Mouse (Mus musculus) forebrain, embryonic 11.5 days (tissue): Measurements from ENCODE around the gene Tmem201. TPM values are rescaled to one million over a fixed set of nuclear protein-coding genes. Genes with fewer than 3 reads are reported as not detected.

Experiments used
- ATAC-seq: fragments of 200-750 bp; cut with Nextera tagmentation; replicated peaks from 2 replicates; pipeline ENCODE4 v1.8.0; 2017; ENCODE audit warnings: moderate TSS enrichment; ENCODE audit not compliant: low FRiP score
- DNase-seq: peaks from one replicate; pipeline ENCODE4 v3.0.0-alpha.2; 2017; ENCODE audit warnings: low spot score
- H3K27ac ChIP-seq: fragments of 300-500 bp; sonication (generic); 2 replicates; pipeline ENCODE4 v1.5.1; 2014; ENCODE audit warnings: low read depth, low read length
- H3K27me3 ChIP-seq: fragments of 300-500 bp; sonication (generic); 2 replicates; pipeline ENCODE4 v1.6.1; 2014; ENCODE audit warnings: mild to moderate bottlenecking, low read length, mixed read lengths; ENCODE audit not compliant: control insufficient read depth, insufficient read depth
- H3K36me3 ChIP-seq: fragments of 300-500 bp; sonication (generic); 2 replicates; pipeline ENCODE4 v1.6.1; 2014; ENCODE audit warnings: mild to moderate bottlenecking, low read length, moderate library complexity, mixed read lengths; ENCODE audit not compliant: control insufficient read depth, insufficient read depth
- H3K4me1 ChIP-seq: fragments of 300-500 bp; sonication (generic); replicated peaks from 2 replicates; pipeline ENCODE4 v1.6.1; 2014; ENCODE audit warnings: low read length, mixed read lengths; ENCODE audit not compliant: control insufficient read depth, insufficient read depth
- H3K4me2 ChIP-seq: fragments of 300-500 bp; sonication (generic); 2 replicates; pipeline ENCODE4 v1.6.1; 2014; ENCODE audit warnings: low read depth, mild to moderate bottlenecking, low read length, moderate library complexity, mixed read lengths; ENCODE audit not compliant: severe bottlenecking
- H3K4me3 ChIP-seq: fragments of 300-500 bp; sonication (generic); 2 replicates; pipeline ENCODE4 v1.5.1; 2014; ENCODE audit warnings: low read depth, low read length
- H3K9ac ChIP-seq: fragments of 300-500 bp; sonication (generic); 2 replicates; pipeline ENCODE4 v1.6.1; 2014; ENCODE audit warnings: low read length
- H3K9me3 ChIP-seq: fragments of 300-500 bp; sonication (generic); 2 replicates; pipeline ENCODE4 v1.6.1; 2016; ENCODE audit warnings: low read length, mixed read lengths; ENCODE audit not compliant: control insufficient read depth
- WGBS: fragments of 180-500 bp; shearing (Covaris S2); extraction: QIAGEN DNeasy Blood & Tissue Kit; methylation state at CpG from one replicate; pipeline ENCODE4 v1.1.7; 2014; 5-methylcytosine and 5-hydroxymethylcytosine counted together
- polyA plus RNA-seq: library from polyadenylated mRNA; unstranded; fragments of >200 nt; fragmentation: Nextera tagmentation; extraction: Ambion mirVana; gene quantifications from 2 replicates; pipeline ENCODE4 v1.2.1, GENCODE M21; 2014

Gene Tmem201
- polyA plus RNA-seq, 1 experiment from 2014 or later: 25.1 TPM

DNA sequence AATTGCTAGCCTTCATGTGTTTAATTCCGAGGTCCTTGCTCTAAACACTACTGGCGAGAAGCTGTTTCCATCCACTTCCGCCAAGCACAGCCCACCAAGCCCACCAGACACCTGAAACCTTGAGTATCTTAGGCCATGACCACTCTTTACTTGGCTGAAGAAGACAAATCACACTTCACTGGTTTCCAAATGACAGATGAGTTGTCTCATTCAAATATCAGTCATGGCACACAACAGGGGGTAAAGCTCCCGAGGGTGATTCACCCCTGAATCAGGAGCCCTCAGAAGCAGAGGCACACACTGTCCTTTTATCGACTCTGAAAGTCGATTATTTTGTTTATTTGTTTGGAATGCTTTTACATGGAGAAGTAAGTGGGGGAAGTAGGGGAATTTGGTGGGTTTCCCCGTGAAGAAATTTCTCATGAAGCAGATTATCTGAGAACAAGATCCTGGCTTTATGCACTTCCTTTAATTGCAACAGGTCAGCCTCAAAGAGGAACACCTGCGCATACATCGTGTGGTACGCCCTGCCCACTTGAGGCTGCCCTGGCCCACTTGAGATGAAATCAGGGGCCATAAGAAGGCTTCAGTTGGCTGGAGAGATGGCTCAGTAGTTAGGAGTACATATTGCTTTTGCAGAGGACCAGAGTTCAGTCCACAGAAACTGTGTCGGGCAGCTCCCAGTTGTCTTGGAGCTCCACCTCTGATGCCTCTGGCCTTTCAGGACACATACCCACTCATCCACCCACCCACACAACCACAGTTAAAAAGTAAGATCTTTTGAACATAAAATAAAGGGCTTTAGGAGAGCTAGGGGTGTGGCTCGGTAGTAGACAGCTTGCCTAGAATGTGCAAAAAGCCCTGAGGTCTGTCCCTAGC lies 47.8 kb downstream of the Tmem201 start:
- DNase-seq: no peak
- no peak overlapping the region for H3K9ac ChIP-seq
- no peak overlapping the region for H3K4me2 ChIP-seq
- 85% methylated on average over 12 of the region's 12 CpGs for WGBS
- no peak overlapping the region for H3K27ac ChIP-seq
- no peak overlapping the region for H3K4me3 ChIP-seq
- H3K9me3 ChIP-seq: no peaks in the 10 kb centered on the region
- no peaks in the 10 kb centered on the region; the same call in 1 of the 2 replicates for H3K27me3 ChIP-seq
- no peak for ATAC-seq
- H3K36me3 ChIP-seq: no peaks in the 10 kb centered on the region
- H3K4me1 ChIP-seq: no peaks in the 10 kb centered on the region

DNA sequence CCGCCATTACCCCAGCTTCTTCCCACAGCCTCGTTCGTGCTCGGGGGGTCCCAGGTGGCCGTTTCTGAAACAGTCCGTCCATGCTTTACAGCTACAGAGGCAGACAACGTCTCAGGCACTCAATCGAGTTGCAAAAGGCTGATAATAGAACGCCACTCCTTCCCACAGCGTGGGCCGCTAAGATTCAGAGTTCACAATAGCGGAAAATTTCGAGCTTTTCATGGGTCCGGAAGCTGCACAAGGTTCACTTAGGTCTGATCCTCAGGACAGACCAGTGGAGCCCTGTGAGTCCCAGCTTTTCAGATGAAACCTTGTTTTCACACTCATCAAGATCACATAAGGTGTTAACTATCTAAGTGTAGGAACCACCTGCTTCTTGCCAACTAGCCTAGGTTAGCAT lies 49.0 kb downstream of the Tmem201 start:
- no peak overlapping the region for H3K9ac ChIP-seq
- H3K4me3 ChIP-seq: no peak overlapping the region
- no peaks in the 10 kb centered on the region; the same call in 1 of the 2 replicates for H3K27me3 ChIP-seq
- 86% methylated on average over 14 of the region's 14 CpGs for WGBS
- ATAC-seq (no peak), DNase-seq (no peak)
- H3K4me1 ChIP-seq: no peaks in the 10 kb centered on the region
- H3K9me3 ChIP-seq: no peaks in the 10 kb centered on the region
- H3K27ac ChIP-seq: no peak overlapping the region
- H3K36me3 ChIP-seq: no peaks in the 10 kb centered on the region
- no peak overlapping the region for H3K4me2 ChIP-seq

- Histone ChIP-seq H3K4me3 (no peak overlapping the region), H3K27ac (no peak overlapping the region), H3K36me3 (no peaks in the 10 kb centered on the region), H3K4me1 (no peaks in the 10 kb centered on the region), H3K4me2 (no peak overlapping the region), H3K9ac (no peak overlapping the region), H3K27me3 (no peaks in the 10 kb centered on the region; the same call in 1 of the 2 replicates), H3K9me3 (no peaks in the 10 kb centered on the region)
- ATAC-seq (no peak), DNase-seq (no peak)
- WGBS: 88% methylated on average over 11 of the region's 11 CpGs
Observed at GRCm38 (mm10) chr4:149684841-149685623, 52.8 kb downstream of the Tmem201 start.

GRCm38 (mm10) chr4:149683875-149684274 lies 54.0 kb downstream of the Tmem201 start:
- H3K9me3 ChIP-seq: no peaks in the 10 kb centered on the region
- ATAC-seq: no peak
- H3K27me3 ChIP-seq: no peaks in the 10 kb centered on the region; the same call in 1 of the 2 replicates
- DNase-seq: no peak
- H3K27ac ChIP-seq: no peak overlapping the region
- no peak overlapping the region for H3K4me3 ChIP-seq
- H3K9ac ChIP-seq: no peak overlapping the region
- H3K36me3 ChIP-seq: no peaks in the 10 kb centered on the region
- no peaks in the 10 kb centered on the region for H3K4me1 ChIP-seq
- WGBS: 17% methylated on average over 7 of the region's 7 CpGs
- H3K4me2 ChIP-seq: no peak overlapping the region

DNA sequence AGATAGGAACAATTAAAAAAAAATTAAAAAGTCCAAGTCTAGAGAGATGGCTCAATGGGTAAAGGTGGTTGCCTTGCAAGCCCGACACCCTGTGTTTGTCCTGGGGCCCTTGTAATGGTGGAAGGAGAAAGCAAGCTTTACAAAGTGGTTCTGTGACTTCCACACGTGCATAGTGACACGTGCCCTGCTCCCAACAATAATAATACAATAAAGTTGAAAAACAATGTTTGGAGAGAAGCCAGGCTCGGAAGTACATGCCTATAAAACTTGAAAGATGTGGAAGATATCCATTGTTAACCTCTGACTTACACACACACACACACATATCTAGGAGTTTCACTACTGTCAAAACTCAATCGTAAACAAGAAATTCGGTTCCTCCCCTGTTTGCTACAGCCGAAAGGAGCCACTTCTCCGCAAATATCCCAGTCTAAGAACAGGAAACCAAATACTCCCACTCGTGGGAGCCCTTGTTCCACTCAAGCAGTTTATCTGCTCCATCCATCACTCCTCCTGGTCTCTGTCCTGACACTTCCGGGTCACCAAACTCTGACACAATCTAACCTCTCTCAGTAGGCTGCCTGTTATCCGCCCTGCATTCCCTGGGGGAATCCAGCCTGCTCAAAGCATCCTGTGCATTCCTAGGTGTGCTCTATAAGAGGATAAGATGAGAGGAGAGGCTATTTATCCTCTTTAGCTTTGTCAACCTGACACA lies 58.6 kb downstream of the Tmem201 start:
- Histone ChIP-seq H3K4me1 (peaks cover 2% of the 10 kb centered on the region; the same call in 1 of the 2 replicates), H3K9me3 (no peaks in the 10 kb centered on the region), H3K36me3 (no peaks in the 10 kb centered on the region), H3K27ac (no peak overlapping the region), H3K9ac (no peak overlapping the region), H3K4me3 (no peak overlapping the region), H3K4me2 (no peak overlapping the region), H3K27me3 (peaks cover 8% of the 10 kb centered on the region)
- 84% methylated on average over 11 of the region's 11 CpGs for WGBS
- no peak for DNase-seq
- ATAC-seq: no peak

DNA sequence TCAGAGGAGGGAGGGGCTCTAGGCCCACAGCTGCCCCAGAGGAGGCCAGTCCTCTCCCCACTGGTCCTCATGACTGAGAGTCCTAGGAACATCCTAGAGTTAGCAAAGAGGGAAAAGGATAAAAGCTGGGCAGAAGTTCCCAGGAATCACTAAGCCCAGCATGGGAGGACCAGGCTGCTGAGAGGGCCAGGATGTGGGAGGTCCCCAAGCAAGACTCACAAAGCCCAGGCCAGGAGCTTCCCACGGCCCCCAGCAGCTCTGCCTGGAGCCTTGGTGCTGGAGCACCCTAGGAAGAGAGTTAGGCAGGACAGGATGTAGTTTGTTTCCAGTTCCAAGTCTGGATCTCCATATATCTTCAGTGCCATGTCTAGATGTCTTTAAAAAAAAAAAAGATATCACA lies 59.8 kb downstream of the Tmem201 start:
- DNase-seq: no peak
- no peaks in the 10 kb centered on the region for H3K36me3 ChIP-seq
- no peaks in the 10 kb centered on the region for H3K9me3 ChIP-seq
- H3K9ac ChIP-seq: no peak overlapping the region
- H3K4me1 ChIP-seq: peaks cover 2% of the 10 kb centered on the region; the same call in 1 of the 2 replicates
- ATAC-seq: no peak
- no peak overlapping the region for H3K4me2 ChIP-seq
- no peak overlapping the region for H3K27ac ChIP-seq
- H3K27me3 ChIP-seq: peaks cover 12% of the 10 kb centered on the region
- 69% methylated on average over 1 of the region's 1 CpGs for WGBS
- H3K4me3 ChIP-seq: no peak overlapping the region

DNA sequence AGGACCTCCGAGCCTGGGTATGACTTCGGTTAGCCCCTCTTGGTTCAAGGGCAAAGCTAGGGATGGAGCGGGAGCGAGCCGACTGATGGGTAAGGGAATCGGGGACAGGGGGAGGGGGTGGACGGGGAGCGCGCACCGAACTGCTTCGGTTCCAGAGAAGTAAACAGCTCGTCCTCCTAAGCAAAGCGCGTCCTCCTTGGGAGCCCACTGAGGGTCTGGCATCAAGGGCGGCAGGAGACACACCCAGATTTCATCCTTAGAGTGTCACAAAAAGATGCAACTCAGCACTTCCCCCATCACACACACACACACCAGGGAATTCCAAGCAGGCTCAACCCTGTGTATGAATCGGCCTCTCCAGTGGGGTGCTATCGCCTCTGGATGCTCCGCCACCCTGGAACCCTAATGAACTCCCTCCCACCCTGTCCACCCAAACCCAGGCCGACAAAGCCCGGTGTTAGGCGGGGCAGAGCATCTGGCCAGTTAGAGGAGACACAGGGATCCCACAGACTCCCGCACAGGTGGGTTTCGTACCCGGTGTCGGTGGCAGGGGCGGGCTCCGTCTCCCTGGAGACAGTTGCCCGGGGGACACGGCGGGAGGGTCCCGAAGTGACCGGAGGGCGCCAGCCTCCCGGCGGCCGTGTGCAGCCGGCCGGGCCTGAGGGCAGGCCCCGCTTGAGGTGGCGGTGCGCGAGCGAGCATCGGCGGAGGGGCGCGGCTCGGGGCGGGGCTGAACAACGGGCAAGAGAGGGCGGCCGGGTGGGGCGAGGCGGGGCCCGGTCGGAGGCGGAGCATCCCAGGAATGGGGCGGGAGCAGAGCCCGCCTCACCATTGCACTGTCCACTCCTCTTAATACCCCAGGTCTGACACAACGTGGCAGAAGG lies 62.2 kb downstream of the Tmem201 start:
- Histone ChIP-seq H3K36me3 (no peaks in the 10 kb centered on the region), H3K4me3 (peak overlapping the region; percentile 61), H3K9ac (peak overlapping the region; percentile 66), H3K27me3 (peaks cover 12% of the 10 kb centered on the region), H3K4me1 (peaks cover 2% of the 10 kb centered on the region; the same call in 1 of the 2 replicates), H3K9me3 (no peaks in the 10 kb centered on the region), H3K4me2 (peak overlapping the region; percentile 97), H3K27ac (no peak overlapping the region)
- ATAC-seq: peak; percentile 94
- under 1% methylated on average over 60 of the region's 60 CpGs for WGBS
- peak; percentile 90 for DNase-seq
